In genomic region chr4:155069191-155069590, GRCm38 (mm10) we compare ENCODE assay signal across 9 mouse cellular contexts. TPM values are rescaled to one million over a fixed set of nuclear protein-coding genes. Genes with fewer than 3 reads are reported as not detected.
DNase-seq lines count a peak whose midpoint lies in the region; ATAC-seq lines count a peak whose summit lies in the region.
"Had no signal": no experiment of that assay in that cellular context is flagged by ENCODE, and none has a peak within 500 bp of the region (broad histone marks: within the 10 kb centered on the region; RNA-seq: fewer than 3 reads in every experiment).

No protein-coding gene starts in this region.

- H3K27me3 ChIP-seq in kidney, embryonic 14.5 days (ENCODE audit: control insufficient read depth, insufficient read depth, low read length) = no peaks in the 10 kb centered on the region
- H3K27me3 ChIP-seq in midbrain, embryonic 16.5 days (ENCODE audit: control insufficient read depth, insufficient read depth, low read depth, low read length) = no peaks in the 10 kb centered on the region
- H3K27me3 ChIP-seq: stomach, embryonic 15.5 days had no signal

- no peak overlapping the region for H3K4me2 ChIP-seq in kidney, embryonic 14.5 days (replicated peaks; ENCODE audit: low read depth, low read length)
- H3K4me2 ChIP-seq in midbrain, embryonic 16.5 days (ENCODE audit: low read length) = no peak overlapping the region
- H3K4me2 ChIP-seq: stomach, embryonic 15.5 days had no signal

- no peaks in the 10 kb centered on the region for H3K9me3 ChIP-seq in kidney, embryonic 14.5 days (ENCODE audit: control insufficient read depth, low read length)
- no peaks in the 10 kb centered on the region for H3K9me3 ChIP-seq in midbrain, embryonic 16.5 days (replicated peaks; ENCODE audit: control insufficient read depth, low read length, poor library complexity, severe bottlenecking)
- H3K9me3 ChIP-seq: stomach, embryonic 15.5 days had no signal

- ATAC-seq in kidney, embryonic 14.5 days (ENCODE audit: low FRiP score, low TSS enrichment) = no peak
- no peak for ATAC-seq in midbrain, embryonic 16.5 days

- H3K4me1 ChIP-seq in kidney, embryonic 14.5 days (ENCODE audit: control insufficient read depth, insufficient read depth, low read length) = peaks cover 8% of the 10 kb centered on the region; the same call in 1 of the 2 replicates
- H3K4me1 ChIP-seq in midbrain, embryonic 16.5 days (ENCODE audit: control insufficient read depth, insufficient read depth, low read length) = peaks cover 14% of the 10 kb centered on the region

- no peak overlapping the region for H3K4me3 ChIP-seq in kidney, embryonic 14.5 days (ENCODE audit: low read length)
- no peak overlapping the region for H3K4me3 ChIP-seq in midbrain, embryonic 16.5 days (ENCODE audit: low read depth, low read length)
- H3K4me3 ChIP-seq: stomach, embryonic 15.5 days had no signal

- H3K36me3 ChIP-seq in kidney, embryonic 14.5 days (ENCODE audit: control insufficient read depth, insufficient read depth, low read length) = peaks cover 56% of the 10 kb centered on the region
- H3K36me3 ChIP-seq in midbrain, embryonic 16.5 days (ENCODE audit: control insufficient read depth, insufficient read depth, low read length) = peaks cover 25% of the 10 kb centered on the region

- H3K9ac ChIP-seq in kidney, embryonic 14.5 days (ENCODE audit: low read depth, low read length) = no peak overlapping the region
- H3K9ac ChIP-seq in midbrain, embryonic 16.5 days (ENCODE audit: low read depth, low read length) = no peak overlapping the region
- H3K9ac ChIP-seq: stomach, embryonic 15.5 days had no signal

- WGBS in kidney, embryonic 14.5 days = 79% methylated on average over 6 of the region's 6 CpGs
- 87% methylated on average over 6 of the region's 6 CpGs for WGBS in midbrain, embryonic 16.5 days

- no peak overlapping the region for H3K27ac ChIP-seq in kidney, embryonic 14.5 days (ENCODE audit: low read depth, low read length)
- H3K27ac ChIP-seq in midbrain, embryonic 16.5 days (ENCODE audit: low read length) = no peak overlapping the region
- H3K27ac ChIP-seq: stomach, embryonic 15.5 days had no signal

- DNase-seq in adrenal gland, postnatal 14 days = peak; percentile 40
- DNase-seq in adrenal gland, adult 18-20 months (ENCODE audit: low spot score in 2 of 2) = no peak
- peak; percentile 43 for DNase-seq in kidney, postnatal 10 days
- DNase-seq in 416B (ENCODE audit: low read depth) = peak; percentile 57
- DNase-seq in brain, adult 2 months (ENCODE audit: low read depth, low spot score) = peak; percentile 77
- no peak for DNase-seq in gastrocnemius, postnatal 10 days

RNA-seq across cellular contexts. Expression of gene Pex10, which starts 2.4 kb away (rescaled TPM):
- total RNA-seq in adrenal gland, postnatal 14 days (2021) = 23.7 and 24.2 TPM in 2 replicates
- 10 to 100 TPM; 18.2 to 20.3 TPM for total RNA-seq in adrenal gland, adult 18-20 months (2021)
- 7.1 and 13.7 TPM in 2 replicates for polyA plus RNA-seq in kidney, embryonic 14.5 days (2014; fragmentation: Nextera tagmentation; extraction: Ambion mirVana)
- polyA plus RNA-seq in midbrain, embryonic 16.5 days (2015; fragmentation: Nextera tagmentation; extraction: Ambion mirVana) = 22.2 and 22.8 TPM in 2 replicates
- 10 to 100 TPM; 10.5 to 13.6 TPM for total RNA-seq in gastrocnemius, postnatal 10 days (2021)

RNA-seq across cellular contexts. Expression of gene Plch2, which starts 12.6 kb away (rescaled TPM):
- 0.33 and 0.83 TPM in 2 replicates for total RNA-seq in adrenal gland, postnatal 14 days (2021)
- under 1 TPM; 0.33 to 0.35 TPM for total RNA-seq in adrenal gland, adult 18-20 months (2021)
- polyA plus RNA-seq in kidney, embryonic 14.5 days (2014; fragmentation: Nextera tagmentation; extraction: Ambion mirVana) = 1.8 and 3.1 TPM in 2 replicates
- polyA plus RNA-seq in midbrain, embryonic 16.5 days (2015; fragmentation: Nextera tagmentation; extraction: Ambion mirVana) = 23.3 and 25.4 TPM in 2 replicates
- under 1 TPM; 0.09 to 0.14 TPM for total RNA-seq in gastrocnemius, postnatal 10 days (2021)

RNA-seq across cellular contexts. Expression of gene Rer1, which starts 17.0 kb away (rescaled TPM):
- 86.9 and 97.7 TPM in 2 replicates for total RNA-seq in adrenal gland, postnatal 14 days (2021)
- 100 to 1,000 TPM in 1 of 2 experiments, 10 to 100 TPM in 1; 95.4 to 109 TPM for total RNA-seq in adrenal gland, adult 18-20 months (2021)
- 167 and 180 TPM in 2 replicates for polyA plus RNA-seq in kidney, embryonic 14.5 days (2014; fragmentation: Nextera tagmentation; extraction: Ambion mirVana)
- polyA plus RNA-seq in midbrain, embryonic 16.5 days (2015; fragmentation: Nextera tagmentation; extraction: Ambion mirVana) = 121 and 124 TPM in 2 replicates
- 10 to 100 TPM; 49.0 to 58.1 TPM for total RNA-seq in gastrocnemius, postnatal 10 days (2021)

RNA-seq across cellular contexts. Expression of gene Morn1, which starts 17.2 kb away (rescaled TPM):
- 7.3 and 8.3 TPM in 2 replicates for total RNA-seq in adrenal gland, postnatal 14 days (2021)
- 1 to 10 TPM; 6.6 to 9.8 TPM for total RNA-seq in adrenal gland, adult 18-20 months (2021)
- 5.8 and 6.9 TPM in 2 replicates for polyA plus RNA-seq in kidney, embryonic 14.5 days (2014; fragmentation: Nextera tagmentation; extraction: Ambion mirVana)
- polyA plus RNA-seq in midbrain, embryonic 16.5 days (2015; fragmentation: Nextera tagmentation; extraction: Ambion mirVana) = 7.3 and 8.9 TPM in 2 replicates
- 1 to 10 TPM; 2.6 to 4.3 TPM for total RNA-seq in gastrocnemius, postnatal 10 days (2021)

Comparison
In these comparisons a context has a peak if more than half of its experiments do, and no peak if none do; other contexts are left out.
1. DNase-seq: peak in adrenal gland, postnatal 14 days (single experiment), kidney, postnatal 10 days (single experiment), 416B (single experiment) and brain, adult 2 months (single experiment); none in adrenal gland, adult 18-20 months (0 of 2) and gastrocnemius, postnatal 10 days (single experiment).